Mouse (Mus musculus) 3134 (cell line): ENCODE data around the gene Olfr1311.
"Not testable (repeated sequence)": the region's sequence is repeated elsewhere in the genome, so short reads cannot be mapped to it uniquely, and the experiment has no call there.

ENCODE experiments used
- DNase-seq: peaks from one replicate; pipeline ENCODE4 v3.0.0-alpha.2; 2011; ENCODE audit warnings: low spot score; ENCODE audit not compliant: insufficient read length; ENCODE audit errors: extremely low read depth

Olfr1311 gene

GRCm38 (mm10) chr2:112024312-112024711 lies at the start of gene Olfr1311:
Gene Olfr1311 (minus strand): TSS chr2:112024412.
- DNase-seq = no peak

GRCm38 (mm10) chr2:112050138-112050537 lies 25.9 kb upstream of the Olfr1311 start, which contains the start of gene Olfr1312:
Gene Olfr1312 (minus strand): TSS chr2:112050238.
- no peak for DNase-seq

DNA sequence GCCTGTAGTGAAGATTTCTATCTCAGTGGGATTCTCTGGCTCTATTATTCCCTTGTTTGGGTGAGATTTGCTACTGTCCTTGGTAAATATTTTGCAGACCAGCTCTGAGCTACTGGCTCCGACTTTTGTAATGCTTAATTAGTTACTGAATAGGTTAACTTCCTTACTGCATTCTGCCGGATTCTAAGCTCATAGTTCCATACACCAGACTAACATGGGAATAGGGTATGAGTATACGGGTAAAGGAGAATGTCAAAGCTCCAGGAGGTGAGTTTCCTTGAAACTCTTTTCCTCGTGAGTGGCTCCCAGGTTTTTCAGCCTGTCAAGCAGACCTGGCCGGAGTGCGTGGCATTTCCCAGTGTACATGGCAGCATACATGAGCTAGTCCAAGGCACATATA lies 2.8 kb upstream of the Olfr1311 start:
- not testable (repeated sequence) for DNase-seq

DNA sequence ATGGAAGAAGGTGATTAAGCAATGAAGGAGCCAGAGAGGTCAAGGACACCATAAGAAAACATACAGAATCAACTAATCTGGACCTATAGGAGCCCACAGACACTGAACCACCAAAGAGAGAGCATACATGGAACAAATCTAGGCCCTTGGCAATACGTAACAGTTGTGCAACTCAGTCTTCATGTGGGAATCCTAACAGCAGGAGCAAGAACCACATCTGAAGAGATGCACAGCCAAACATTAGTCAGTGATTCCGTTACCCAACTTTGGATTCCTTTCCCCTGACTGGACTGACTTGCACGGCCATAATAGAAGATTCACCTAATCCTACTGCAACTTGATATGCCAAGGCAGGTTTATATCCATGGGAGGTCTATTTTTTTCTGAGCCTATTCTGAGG lies 9.3 kb downstream of the Olfr1311 start:
- no peak for DNase-seq

DNA sequence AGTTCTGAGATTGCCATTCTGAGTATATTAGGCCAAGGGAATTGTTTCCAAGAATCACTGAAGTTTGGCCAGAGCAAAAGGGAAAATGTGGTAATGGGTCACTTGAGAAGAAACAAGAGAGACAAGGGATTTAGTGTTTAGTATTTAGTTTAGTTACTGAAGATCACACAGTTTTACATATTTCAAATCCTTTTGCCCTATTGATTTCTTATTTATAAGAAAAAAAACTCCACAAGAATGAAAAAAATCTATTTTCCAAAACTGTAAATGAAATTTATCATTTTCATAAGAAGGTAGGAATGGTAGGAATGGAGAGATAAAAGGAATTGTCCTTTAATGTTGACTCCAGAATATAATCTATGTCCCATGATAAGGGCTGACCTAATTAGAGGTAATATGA lies 11.6 kb downstream of the Olfr1311 start, which contains the start of gene Olfr1310:
TSS of gene Olfr1310 (minus strand) at position 101 of the 400 bp plus-strand sequence.
- no peak for DNase-seq

DNA sequence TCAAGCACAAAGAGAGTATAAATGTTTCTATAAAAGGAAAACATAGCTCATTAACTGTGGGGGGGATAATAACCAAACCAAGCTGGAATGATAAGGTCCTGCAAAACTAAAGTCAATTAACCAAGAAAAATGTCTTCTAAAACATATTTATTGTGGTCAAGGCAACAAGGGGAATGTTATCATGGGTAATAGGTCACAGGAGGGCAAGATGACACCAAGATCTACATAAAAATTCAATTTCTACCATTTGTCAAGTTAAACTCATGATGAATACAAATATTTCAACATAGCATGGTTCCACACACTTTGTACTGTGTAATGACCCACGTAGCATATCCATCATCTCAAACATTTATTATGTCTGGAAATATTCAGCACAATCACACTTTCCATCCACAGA lies 34.0 kb downstream of the Olfr1311 start, which contains the start of gene Olfr1309:
TSS of gene Olfr1309 (minus strand) at position 101 of the 400 bp plus-strand sequence.
- no peak for DNase-seq
